Mouse (Mus musculus) forebrain, embryonic 12.5 days (tissue): ENCODE results near the gene Haus4. TPM values are rescaled to one million over a fixed set of nuclear protein-coding genes. Genes with fewer than 3 reads are reported as not detected.

ENCODE experiments used
- ATAC-seq: fragments of 200-750 bp; cut with Nextera tagmentation; 2 replicates; pipeline ENCODE4 v1.8.0; 2017; ENCODE audit warnings: moderate TSS enrichment; ENCODE audit not compliant: low FRiP score
- H3K27ac ChIP-seq: fragments of 300-500 bp; sonication (generic); 2 replicates; pipeline ENCODE4 v1.5.1; 2016; ENCODE audit warnings: mild to moderate bottlenecking
- H3K27me3 ChIP-seq: fragments of 300-500 bp; sonication (generic); 2 replicates; pipeline ENCODE4 v1.6.1; 2016; ENCODE audit warnings: mild to moderate bottlenecking
- H3K36me3 ChIP-seq: fragments of 300-500 bp; sonication (generic); replicated peaks from 2 replicates; pipeline ENCODE4 v1.6.1; 2016; ENCODE audit warnings: mild to moderate bottlenecking
- H3K4me1 ChIP-seq: fragments of 300-500 bp; sonication (generic); 2 replicates; pipeline ENCODE4 v1.6.1; 2016
- H3K4me2 ChIP-seq: fragments of 300-500 bp; sonication (generic); 2 replicates; pipeline ENCODE4 v1.6.1; 2016; ENCODE audit warnings: mild to moderate bottlenecking, moderate library complexity
- H3K4me3 ChIP-seq: fragments of 300-500 bp; sonication (generic); replicated peaks from 2 replicates; pipeline ENCODE4 v1.5.1; 2016; ENCODE audit warnings: mild to moderate bottlenecking
- H3K9ac ChIP-seq: fragments of 300-500 bp; sonication (generic); 2 replicates; pipeline ENCODE4 v1.6.1; 2016; ENCODE audit warnings: mild to moderate bottlenecking
- H3K9me3 ChIP-seq: fragments of 300-500 bp; sonication (generic); 2 replicates; pipeline ENCODE4 v1.6.1; 2016
- WGBS: fragments of 180-500 bp; shearing (Covaris S2); methylation state at CpG from one replicate; pipeline ENCODE4 v1.1.7; 2016; 5-methylcytosine and 5-hydroxymethylcytosine counted together
- polyA plus RNA-seq: library from polyadenylated mRNA; unstranded; fragments of >200 nt; fragmentation: Nextera tagmentation; extraction: Ambion mirVana; gene quantifications from 2 replicates; pipeline ENCODE4 v1.2.1, GENCODE M21; 2016

Haus4 gene
- polyA plus RNA-seq, 1 experiment from 2014 or later = 47.5 TPM

DNA sequence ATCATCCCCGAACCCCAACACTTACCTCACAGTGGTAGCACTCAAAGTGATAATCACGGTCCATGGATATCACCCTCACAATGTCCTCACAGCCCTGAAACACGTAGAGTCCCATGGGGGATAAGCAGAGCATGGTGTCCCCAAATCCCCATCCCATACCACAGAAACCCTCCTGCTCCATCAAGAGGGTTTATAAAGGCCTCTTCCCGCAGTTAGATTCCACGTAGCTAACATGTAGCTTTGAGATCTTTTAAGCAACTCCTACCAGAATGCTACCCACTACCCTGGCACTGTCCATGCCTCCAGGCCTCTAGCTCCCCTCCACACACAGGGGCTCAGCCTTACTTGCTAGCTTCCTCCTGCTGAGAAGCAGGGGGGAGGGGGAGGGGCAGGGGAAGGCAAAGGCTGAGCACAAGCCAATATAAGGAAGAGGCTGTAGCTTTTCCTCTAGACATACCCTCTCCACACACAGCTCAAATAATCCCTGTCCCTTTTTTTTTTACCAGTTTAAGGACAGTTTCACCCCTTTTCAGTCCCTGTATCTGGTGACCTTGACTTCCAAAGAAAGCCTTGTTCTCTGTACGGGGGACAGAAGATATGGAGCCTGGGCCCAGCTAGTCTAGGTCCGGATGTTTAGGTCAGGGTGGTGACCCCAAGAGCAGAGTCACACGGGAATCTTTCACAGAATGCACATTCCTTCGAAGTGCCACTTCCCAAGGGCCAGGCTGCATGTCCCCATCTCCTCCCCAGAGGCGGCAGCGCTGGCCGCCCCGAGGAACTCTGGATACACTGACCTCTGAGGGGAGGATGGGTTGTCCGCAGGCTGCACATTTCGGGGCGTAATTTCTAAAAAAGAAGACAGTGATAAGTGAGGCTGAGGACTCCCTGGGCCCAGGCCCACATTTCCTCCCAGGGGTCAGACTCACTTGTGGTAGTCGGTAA, 15.3 kb upstream of the Haus4 start:
- H3K4me1 ChIP-seq = peaks cover 48% of the 10 kb centered on the region
- H3K9me3 ChIP-seq = no peaks in the 10 kb centered on the region
- H3K9ac ChIP-seq = 0 out of 2 replicates have a peak overlapping the region, but pooled peaks have one; percentile 5
- H3K36me3 ChIP-seq = peaks cover 48% of the 10 kb centered on the region
- WGBS = 67% methylated on average over 17 of the region's 17 CpGs
- peak overlapping the region; percentile 69 for H3K27ac ChIP-seq
- no peaks in the 10 kb centered on the region for H3K27me3 ChIP-seq
- no peak overlapping the region for H3K4me3 ChIP-seq
- no peak for ATAC-seq
- H3K4me2 ChIP-seq = no peak overlapping the region

DNA sequence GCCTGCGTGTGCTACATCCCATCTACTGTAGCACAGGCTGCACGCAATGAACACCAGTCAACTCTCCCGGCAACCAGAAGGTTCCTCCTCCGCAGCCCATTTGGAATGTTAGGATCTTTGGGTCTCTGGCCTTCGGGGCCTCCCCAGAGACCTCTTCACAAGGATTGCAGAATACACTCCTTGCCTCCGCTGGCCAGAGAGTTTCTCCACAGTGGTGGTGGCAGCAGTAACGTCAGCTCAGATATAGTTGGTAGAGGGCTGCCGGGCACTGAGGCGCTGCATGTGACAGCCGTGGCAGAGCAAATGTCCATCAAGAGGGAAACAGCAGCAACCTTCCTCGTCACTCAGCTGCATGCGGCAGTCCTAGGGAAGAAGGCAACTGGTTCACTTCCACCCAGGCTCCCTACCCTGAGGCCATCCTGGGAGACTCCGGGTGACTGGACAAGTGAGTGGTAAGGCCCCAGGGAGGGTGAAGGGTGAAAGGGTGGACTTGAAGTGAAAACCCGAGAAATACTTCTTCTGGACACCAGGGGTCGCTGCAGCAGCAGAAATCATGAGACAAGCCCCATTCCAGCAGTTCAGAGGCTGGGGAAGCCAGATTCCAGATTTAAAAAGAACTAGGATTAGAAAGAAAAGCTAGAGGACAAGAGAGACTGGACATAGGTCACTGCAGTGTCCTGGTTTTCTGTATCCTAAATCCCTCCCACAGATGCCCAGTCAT, 14.4 kb upstream of the Haus4 start:
- Histone ChIP-seq H3K36me3 (peaks cover 48% of the 10 kb centered on the region), H3K9ac (no peak overlapping the region), H3K4me1 (peaks cover 40% of the 10 kb centered on the region), H3K4me2 (no peak overlapping the region), H3K27ac (no peak overlapping the region), H3K27me3 (no peaks in the 10 kb centered on the region), H3K9me3 (no peaks in the 10 kb centered on the region), H3K4me3 (no peak overlapping the region)
- no peak; the same call in 1 of the 2 replicates for ATAC-seq
- WGBS = 73% methylated on average over 15 of the region's 15 CpGs

GRCm38 (mm10) chr14:54560527-54561242, 6.3 kb upstream of the Haus4 start:
- Histone ChIP-seq H3K27ac (no peak overlapping the region), H3K4me2 (no peak overlapping the region), H3K9me3 (no peaks in the 10 kb centered on the region), H3K9ac (no peak overlapping the region), H3K27me3 (no peaks in the 10 kb centered on the region), H3K36me3 (no peaks in the 10 kb centered on the region), H3K4me1 (no peaks in the 10 kb centered on the region), H3K4me3 (no peak overlapping the region)
- 87% methylated on average over 14 of the region's 14 CpGs for WGBS
- ATAC-seq = no peak

DNA sequence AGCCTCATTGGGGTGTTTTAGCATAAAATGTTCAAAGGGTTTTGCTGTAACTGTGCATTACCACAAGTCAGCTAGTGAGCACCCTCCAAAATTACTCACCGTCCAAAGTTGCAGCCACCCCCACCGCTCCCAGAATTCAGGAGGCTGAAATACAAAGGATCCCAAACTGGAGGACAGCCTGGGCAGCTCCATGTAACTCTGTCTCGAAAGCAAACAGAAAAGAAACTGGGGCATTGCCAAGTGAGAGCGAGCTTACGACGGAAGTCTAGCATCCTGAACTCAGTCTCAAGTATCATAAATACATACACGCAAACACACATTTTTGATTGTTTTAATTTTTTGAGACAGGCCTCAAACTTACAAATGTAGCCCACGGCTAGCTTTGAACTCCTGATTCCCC, 2.9 kb upstream of the Haus4 start:
- no peaks in the 10 kb centered on the region for H3K27me3 ChIP-seq
- H3K4me1 ChIP-seq = peaks cover 11% of the 10 kb centered on the region
- 84% methylated on average over 8 of the region's 8 CpGs for WGBS
- ATAC-seq = no peak
- H3K36me3 ChIP-seq = no peaks in the 10 kb centered on the region
- no peak overlapping the region for H3K4me3 ChIP-seq
- no peak overlapping the region for H3K9ac ChIP-seq
- no peak overlapping the region for H3K4me2 ChIP-seq
- H3K27ac ChIP-seq = no peak overlapping the region
- no peaks in the 10 kb centered on the region for H3K9me3 ChIP-seq

GRCm38 (mm10) chr14:54553454-54553974, 902 bp downstream of the Haus4 start:
- Histone ChIP-seq H3K9me3 (no peaks in the 10 kb centered on the region), H3K27me3 (no peaks in the 10 kb centered on the region), H3K9ac (peak overlapping the region; percentile 76), H3K4me3 (peak overlapping the region; percentile 58), H3K4me2 (peak overlapping the region; percentile 91), H3K4me1 (peaks cover 11% of the 10 kb centered on the region), H3K36me3 (peaks cover 16% of the 10 kb centered on the region), H3K27ac (peak overlapping the region; percentile 83)
- WGBS = under 1% methylated on average over 21 of the region's 21 CpGs
- no peak; the same call in 1 of the 2 replicates for ATAC-seq

- Histone ChIP-seq H3K27me3 (no peaks in the 10 kb centered on the region), H3K4me1 (no peaks in the 10 kb centered on the region), H3K27ac (no peak overlapping the region), H3K4me3 (no peak overlapping the region), H3K36me3 (peaks cover 69% of the 10 kb centered on the region), H3K9me3 (no peaks in the 10 kb centered on the region), H3K4me2 (no peak overlapping the region), H3K9ac (no peak overlapping the region)
- 89% methylated on average over 5 of the region's 5 CpGs for WGBS
- no peak for ATAC-seq
Measured at GRCm38 (mm10) chr14:54544703-54545102, 9.7 kb downstream of the Haus4 start.

- no peak for ATAC-seq
- no peaks in the 10 kb centered on the region for H3K27me3 ChIP-seq
- H3K4me2 ChIP-seq = no peak overlapping the region
- H3K36me3 ChIP-seq = peaks cover 32% of the 10 kb centered on the region; the same call in 1 of the 2 replicates
- H3K4me3 ChIP-seq = no peak overlapping the region
- no peaks in the 10 kb centered on the region for H3K9me3 ChIP-seq
- no peak overlapping the region for H3K27ac ChIP-seq
- no peak overlapping the region for H3K9ac ChIP-seq
- 64% methylated on average over 11 of the region's 11 CpGs for WGBS
- H3K4me1 ChIP-seq = no peaks in the 10 kb centered on the region
Measured at GRCm38 (mm10) chr14:54540771-54541170, 13.6 kb downstream of the Haus4 start.

GRCm38 (mm10) chr14:54538580-54538979, 15.8 kb downstream of the Haus4 start:
- 79% methylated on average over 2 of the region's 2 CpGs for WGBS
- H3K4me1 ChIP-seq = no peaks in the 10 kb centered on the region
- H3K9me3 ChIP-seq = no peaks in the 10 kb centered on the region
- H3K27me3 ChIP-seq = no peaks in the 10 kb centered on the region
- H3K4me2 ChIP-seq = no peak overlapping the region
- ATAC-seq = no peak
- H3K36me3 ChIP-seq = peaks cover 13% of the 10 kb centered on the region; the same call in 1 of the 2 replicates
- H3K27ac ChIP-seq = no peak overlapping the region
- no peak overlapping the region for H3K4me3 ChIP-seq
- no peak overlapping the region for H3K9ac ChIP-seq

- Histone ChIP-seq H3K9me3 (no peaks in the 10 kb centered on the region), H3K4me2 (no peak overlapping the region), H3K36me3 (no peaks in the 10 kb centered on the region), H3K9ac (no peak overlapping the region), H3K4me1 (peaks cover 13% of the 10 kb centered on the region), H3K27me3 (no peaks in the 10 kb centered on the region), H3K27ac (peak overlapping the region; percentile 75), H3K4me3 (no peak overlapping the region)
- 12% methylated on average over 17 of the region's 17 CpGs for WGBS
- peak; percentile 72 for ATAC-seq
Measured at GRCm38 (mm10) chr14:54528446-54529111, 25.8 kb downstream of the Haus4 start.

DNA sequence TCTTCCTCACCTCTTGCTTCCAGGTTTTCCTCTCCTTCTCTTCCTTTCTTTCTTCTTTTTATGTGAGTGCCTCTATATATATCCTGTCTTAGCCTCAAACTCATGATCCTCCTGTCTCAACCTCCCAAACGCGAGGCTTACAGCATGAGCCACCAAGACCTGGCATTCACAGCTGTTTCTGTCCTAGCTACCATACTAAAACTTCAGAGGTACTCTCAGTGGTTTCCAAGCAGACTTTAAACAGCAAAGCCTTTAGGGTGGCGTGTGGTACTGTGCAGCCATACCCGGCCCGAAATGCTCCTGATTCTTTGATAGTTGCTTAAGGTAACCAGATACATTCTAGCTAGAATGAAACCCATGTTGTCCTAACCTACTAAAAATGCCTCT, 26.4 kb downstream of the Haus4 start:
- Histone ChIP-seq H3K9me3 (no peaks in the 10 kb centered on the region), H3K4me3 (no peak overlapping the region), H3K4me2 (peak overlapping the region; percentile 64; the same call in 1 of the 2 replicates), H3K27ac (peak overlapping the region; percentile 75), H3K27me3 (no peaks in the 10 kb centered on the region), H3K9ac (no peak overlapping the region), H3K4me1 (peaks cover 13% of the 10 kb centered on the region), H3K36me3 (no peaks in the 10 kb centered on the region)
- no peak for ATAC-seq
- 21% methylated on average over 5 of the region's 5 CpGs for whole genome bisulfite sequencing

DNA sequence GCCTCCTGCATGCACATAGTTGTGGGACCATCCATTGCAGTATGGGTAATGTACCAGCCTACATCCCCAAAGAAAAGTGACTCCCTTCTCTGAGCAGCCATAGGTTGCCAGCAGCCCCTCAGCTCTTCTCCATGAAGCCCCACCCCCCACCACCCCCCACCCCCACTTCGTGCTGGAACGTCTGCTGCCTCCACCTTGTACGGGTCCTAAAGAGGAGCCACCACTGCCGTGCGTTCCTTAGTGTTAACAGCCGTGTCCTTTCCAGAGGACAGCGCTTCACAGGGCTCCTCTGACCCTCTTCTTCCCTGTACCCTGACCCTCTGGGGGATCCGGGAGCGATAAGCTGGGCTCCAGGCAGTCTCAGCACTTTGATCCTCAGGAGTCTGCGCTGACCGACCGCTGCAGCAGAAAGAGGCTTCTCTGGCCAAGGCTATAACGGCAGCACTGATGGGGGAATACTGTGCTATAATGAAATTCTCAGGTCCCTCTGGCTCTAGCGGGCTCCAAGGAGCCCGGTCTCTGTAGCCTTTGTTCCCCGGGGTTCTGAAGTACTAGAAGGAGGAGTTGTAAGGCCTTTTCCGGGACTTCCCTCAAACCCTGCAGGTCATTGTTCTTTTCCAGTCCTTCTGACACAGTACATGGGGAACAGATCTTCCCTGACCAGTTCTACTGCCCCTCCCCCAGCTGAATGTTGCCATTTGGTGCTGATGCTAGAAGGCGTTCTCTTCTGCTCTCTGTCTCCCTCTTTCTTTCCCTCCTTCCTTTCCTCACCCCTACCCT, 27.0 kb downstream of the Haus4 start:
- whole genome bisulfite sequencing = under 1% methylated on average over 18 of the region's 18 CpGs
- H3K9ac ChIP-seq = peak overlapping the region; percentile 61
- no peaks in the 10 kb centered on the region for H3K9me3 ChIP-seq
- peak overlapping the region; percentile 75 for H3K27ac ChIP-seq
- H3K4me3 ChIP-seq = peak overlapping the region; percentile 39
- H3K27me3 ChIP-seq = no peaks in the 10 kb centered on the region
- ATAC-seq = peak; percentile 77
- peak overlapping the region; percentile 64 for H3K4me2 ChIP-seq
- H3K36me3 ChIP-seq = no peaks in the 10 kb centered on the region
- peaks cover 13% of the 10 kb centered on the region for H3K4me1 ChIP-seq
